Mouse (Mus musculus) brain, embryonic 14.5 days (tissue): ENCODE data around the gene 2310011J03Rik.

ENCODE experiments used
- CTCF ChIP-seq: fragments of 200-500 bp; IDR thresholded peaks from 2 replicates; pipeline ENCODE4 v1.5.1; 2012; ENCODE audit warnings: inconsistent platforms, mild to moderate bottlenecking, moderate library complexity, borderline replicate concordance; ENCODE audit not compliant: insufficient read depth, insufficient read length; ENCODE audit errors: extremely low read depth
- POLR2A ChIP-seq: fragments of 200-500 bp; IDR thresholded peaks from 2 replicates; pipeline ENCODE4 v1.6.1; 2012; ENCODE audit warnings: mild to moderate bottlenecking, inconsistent platforms, borderline replicate concordance; ENCODE audit not compliant: poor library complexity, insufficient read depth, insufficient read length, severe bottlenecking; ENCODE audit errors: extremely low read depth

DNA sequence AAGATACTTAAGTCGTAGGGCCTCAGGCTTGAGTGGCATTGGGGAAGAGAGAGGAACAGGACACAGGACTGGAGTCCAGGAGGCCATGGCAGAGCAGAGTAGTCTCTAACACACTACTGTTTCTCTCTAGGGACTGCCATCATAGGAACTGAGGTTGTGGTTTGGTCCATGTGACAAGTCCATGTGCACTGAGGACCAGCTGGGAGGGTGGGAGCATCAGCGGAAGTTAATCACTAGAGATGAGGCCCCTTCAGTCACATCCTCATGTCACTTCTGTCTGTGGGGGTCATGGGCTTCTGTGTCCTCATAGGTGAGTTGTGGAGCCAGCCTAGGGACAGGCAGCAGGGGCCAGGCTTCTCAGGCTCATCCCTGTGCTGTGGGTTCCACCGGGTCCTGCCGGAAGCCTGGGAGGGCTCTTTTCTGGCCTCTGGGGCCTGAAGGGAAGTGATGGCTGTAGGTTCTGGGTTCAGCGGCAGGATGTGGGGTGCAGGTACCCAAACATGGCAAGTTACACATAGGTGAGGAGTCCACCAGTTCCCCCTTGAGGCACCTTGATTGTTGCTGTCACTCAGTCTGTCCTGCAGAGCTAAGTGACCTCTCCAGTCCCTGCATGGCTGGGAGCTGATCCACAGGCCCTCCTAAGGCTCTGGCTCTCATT, 49.0 kb downstream of the 2310011J03Rik start:
- TF ChIP-seq POLR2A (no peak), CTCF (no peak)
